Mouse (Mus musculus): Measurements from ENCODE around the gene Smpd2. TPM values are rescaled to one million over a fixed set of nuclear protein-coding genes. Genes with fewer than 3 reads are reported as not detected.

Smpd2 gene
- 10 to 100 TPM; 13.7 to 16.6 TPM for total RNA-seq (2023)

DNA sequence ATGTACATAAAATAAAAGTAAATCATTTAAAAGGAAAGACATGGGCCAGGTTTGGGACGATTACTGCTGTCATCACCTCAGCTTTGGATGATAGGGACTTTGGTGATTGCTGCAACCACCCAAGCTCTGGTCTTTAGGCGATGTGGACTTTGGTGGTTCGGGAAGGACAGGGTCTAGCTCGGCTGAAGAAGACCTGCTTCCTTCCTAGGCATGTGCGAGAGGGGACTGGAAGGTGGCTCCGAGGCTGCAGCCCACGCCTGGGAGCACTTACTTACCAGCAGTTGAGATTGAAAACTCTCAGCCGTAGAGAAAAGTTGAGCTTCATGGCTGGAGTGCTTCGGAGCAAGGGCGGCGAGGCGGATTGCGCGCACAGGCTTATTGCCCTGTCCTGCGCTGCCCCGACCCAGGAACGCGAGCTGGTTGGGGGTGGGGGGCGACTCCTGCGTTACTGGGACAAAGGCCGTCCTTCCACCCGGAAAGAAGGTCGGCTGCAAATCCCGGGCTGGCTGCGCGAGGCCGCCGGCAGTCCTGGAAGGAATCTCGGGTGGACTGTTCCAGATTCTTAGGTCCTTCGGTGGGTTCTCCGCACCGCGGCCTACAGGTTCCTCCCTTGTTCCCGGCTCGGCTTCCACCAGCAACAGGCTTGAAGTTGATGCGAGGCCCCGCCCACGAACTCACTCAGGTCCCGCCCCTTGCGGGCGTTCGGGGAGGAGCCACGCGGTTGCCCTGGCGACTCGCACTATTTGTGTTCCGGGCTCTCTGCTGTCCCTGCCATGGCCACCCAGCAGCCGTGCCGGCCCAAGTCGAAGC is at the start of gene Smpd2, which contains the start of gene Ppil6:
Gene Smpd2 (minus strand): TSS at position 662 of the 810 bp plus-strand sequence.
Gene Ppil6 (plus strand): TSS at position 732 of the 810 bp plus-strand sequence.

DNA sequence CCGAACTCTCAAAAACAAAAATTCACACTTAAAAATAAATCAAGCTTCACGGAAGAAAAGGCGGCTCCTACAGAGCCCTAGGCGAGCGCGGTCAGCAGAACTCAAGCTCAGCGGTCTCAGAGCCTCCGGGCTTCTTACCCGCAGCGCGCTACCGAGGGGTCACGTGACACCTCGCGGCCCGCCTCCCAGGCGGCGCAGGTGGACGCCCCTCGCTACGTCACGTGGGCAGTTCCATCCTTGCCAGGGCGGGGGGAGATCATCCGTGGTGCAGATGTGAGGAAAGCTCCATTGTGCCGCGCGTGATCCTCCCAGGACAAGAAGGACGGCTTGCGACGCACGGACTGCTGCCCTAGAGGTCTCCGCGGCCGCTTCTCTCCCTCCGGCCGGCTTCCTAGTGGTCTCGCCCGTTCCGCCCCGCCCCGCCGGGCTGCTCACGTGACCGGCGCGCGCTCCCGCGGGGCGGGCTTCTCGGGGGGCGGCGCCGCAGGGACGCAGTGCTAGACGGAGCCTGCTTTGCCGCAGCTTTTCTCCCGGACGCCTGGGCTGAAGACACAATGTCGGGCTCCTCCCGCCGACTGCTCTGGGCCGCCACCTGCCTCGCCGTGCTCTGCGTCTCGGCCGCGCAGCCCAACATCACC is 28.9 kb upstream of the Smpd2 start, which contains the start of gene Cd164:
Gene Cd164 (plus strand): TSS at position 434 of the 638 bp plus-strand sequence.

GRCm38 (mm10) chr10:41476171-41477017 is 13.8 kb downstream of the Smpd2 start, which contains the start of gene Mical1:
Gene Mical1, plus strand, starts transcription at chr10:41476314.

DNA sequence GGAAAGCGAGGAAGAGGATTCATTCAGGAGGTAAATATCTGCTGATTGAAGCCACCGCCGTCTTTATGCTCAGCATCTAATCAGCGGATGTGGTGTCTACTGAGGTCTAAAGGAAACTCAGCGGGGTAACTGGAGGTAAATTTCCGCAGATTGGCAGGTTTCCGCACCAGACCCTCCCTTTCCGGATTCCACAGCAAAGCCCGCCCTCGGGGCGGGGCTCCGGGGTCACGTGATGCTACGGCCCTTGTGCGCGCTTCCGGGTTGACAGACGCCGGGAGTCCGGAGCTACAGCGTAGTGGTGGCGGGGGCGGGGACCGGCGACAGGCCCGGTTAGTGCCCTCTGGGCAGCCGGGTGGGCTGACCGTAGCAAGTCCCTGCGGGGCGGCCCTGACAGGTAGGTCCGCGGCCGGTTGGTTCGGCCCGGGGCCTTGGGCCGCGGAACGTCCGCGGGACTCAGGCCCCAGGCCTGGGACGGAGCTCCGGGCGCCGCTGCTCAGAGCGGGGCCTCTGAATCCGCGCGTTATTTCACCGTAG is 40.0 kb downstream of the Smpd2 start, which contains the start of gene Zbtb24:
Gene Zbtb24 (plus strand): TSS at position 247 of the 534 bp plus-strand sequence.

Other genes with a start within 250 kb of the Smpd2 start
- 10 to 100 TPM; 15.0 to 16.1 TPM for gene Fig4, start 187.1 kb downstream of the Smpd2 start, total RNA-seq (2023)
- under 1 TPM in 1 of 2 experiments, not detected in 1; 0.04 TPM for gene Ak9, start 186.4 kb downstream of the Smpd2 start, total RNA-seq (2023)
- gene Zbtb24, start 40.0 kb downstream of the Smpd2 start, total RNA-seq (2023) = 10 to 100 TPM; 17.4 to 19.8 TPM
- 100 to 1,000 TPM; 227 to 244 TPM for gene Mical1, start 14.1 kb downstream of the Smpd2 start, total RNA-seq (2023)
- gene Ppil6, start 70 bp upstream of the Smpd2 start, total RNA-seq (2023) = not detected
- gene Cd164, start 29.0 kb upstream of the Smpd2 start, total RNA-seq (2023) = 100 to 1,000 TPM; 204 to 214 TPM
- gene Ccdc162, start 226.3 kb upstream of the Smpd2 start, total RNA-seq (2023) = 1 to 10 TPM; 4.7 to 5.6 TPM